Mouse (Mus musculus) midbrain, embryonic 14.5 days (tissue): ENCODE data around the gene Jpt1. TPM values are rescaled to one million over a fixed set of nuclear protein-coding genes. Genes with fewer than 3 reads are reported as not detected.

ENCODE experiments used
- ATAC-seq: fragments of 200-750 bp; cut with Nextera tagmentation; 2 replicates; pipeline ENCODE4 v1.8.0; 2017; ENCODE audit warnings: moderate number of reproducible peaks, moderate library complexity; ENCODE audit not compliant: low FRiP score, low TSS enrichment
- DNase-seq: peaks from one replicate; pipeline ENCODE4 v3.0.0-alpha.2; 2015
- H3K27ac ChIP-seq: fragments of 300-500 bp; sonication (generic); replicated peaks from 2 replicates; pipeline ENCODE4 v1.5.1; 2014; ENCODE audit warnings: mild to moderate bottlenecking, low read depth, low read length, moderate library complexity
- H3K27me3 ChIP-seq: fragments of 300-500 bp; sonication (generic); 2 replicates; pipeline ENCODE4 v1.6.1; 2014; ENCODE audit warnings: low read length, control low read depth, mixed read lengths; ENCODE audit not compliant: control insufficient read depth, insufficient read depth
- H3K36me3 ChIP-seq: fragments of 300-500 bp; sonication (generic); 2 replicates; pipeline ENCODE4 v1.6.1; 2014; ENCODE audit warnings: low read length, control low read depth; ENCODE audit not compliant: control insufficient read depth, insufficient read depth
- H3K4me1 ChIP-seq: fragments of 300-500 bp; sonication (generic); 2 replicates; pipeline ENCODE4 v1.6.1; 2014; ENCODE audit warnings: mild to moderate bottlenecking, antibody characterized with exemption, low read length, control low read depth; ENCODE audit not compliant: control insufficient read depth, insufficient read depth
- H3K4me2 ChIP-seq: fragments of 300-500 bp; sonication (generic); 2 replicates; pipeline ENCODE4 v1.6.1; 2014; ENCODE audit warnings: mild to moderate bottlenecking, low read length, moderate library complexity
- H3K4me3 ChIP-seq: fragments of 300-500 bp; sonication (generic); replicated peaks from 2 replicates; pipeline ENCODE4 v1.5.1; 2014; ENCODE audit warnings: low read depth, low read length
- H3K9ac ChIP-seq: fragments of 300-500 bp; sonication (generic); replicated peaks from 2 replicates; pipeline ENCODE4 v1.6.1; 2014; ENCODE audit warnings: mild to moderate bottlenecking, low read length, moderate library complexity
- H3K9me3 ChIP-seq: fragments of 300-500 bp; sonication (generic); 2 replicates; pipeline ENCODE4 v1.6.1; 2016; ENCODE audit warnings: low read length, control low read depth, mixed read lengths; ENCODE audit not compliant: control insufficient read depth
- WGBS: fragments of 180-500 bp; shearing (Covaris S2); extraction: QIAGEN DNeasy Blood & Tissue Kit; methylation state at CpG from one replicate; pipeline ENCODE4 v1.1.7; 2014; 5-methylcytosine and 5-hydroxymethylcytosine counted together
- polyA plus RNA-seq: library from polyadenylated mRNA; unstranded; fragments of >200 nt; fragmentation: Nextera tagmentation; extraction: Ambion mirVana; gene quantifications from 2 replicates; pipeline ENCODE4 v1.2.1, GENCODE M21; 2014

The Jpt1 gene
- polyA plus RNA-seq, 1 experiment from 2014 or later = 1,631 TPM

DNA sequence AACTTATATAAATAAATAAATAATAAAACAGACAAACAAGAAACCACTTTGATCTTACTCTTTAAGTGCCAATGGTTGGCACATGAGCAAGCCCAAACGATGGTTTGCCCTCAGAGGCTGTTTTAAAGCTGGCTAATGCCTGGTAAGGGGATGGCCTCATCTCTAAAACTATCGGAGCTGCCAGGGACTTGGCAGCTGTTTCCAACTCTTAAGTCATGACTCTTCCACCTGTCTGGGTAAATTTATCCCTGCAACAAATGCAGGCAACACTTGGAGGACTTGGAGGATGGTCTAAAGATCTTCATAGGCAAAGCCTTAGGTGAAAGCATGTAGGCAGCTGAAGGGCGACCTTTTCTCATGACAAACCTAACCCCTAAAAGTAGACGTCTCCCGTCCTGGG, 2.8 kb upstream of the Jpt1 start:
- H3K27me3 ChIP-seq = no peaks in the 10 kb centered on the region
- 86% methylated on average over 5 of the region's 5 CpGs for WGBS
- H3K4me2 ChIP-seq = no peak overlapping the region
- no peak overlapping the region for H3K4me3 ChIP-seq
- no peak overlapping the region for H3K27ac ChIP-seq
- no peak for DNase-seq
- H3K9ac ChIP-seq = no peak overlapping the region
- ATAC-seq = no peak
- no peaks in the 10 kb centered on the region for H3K9me3 ChIP-seq
- peaks cover under 1% of the 10 kb centered on the region; the same call in 1 of the 2 replicates for H3K36me3 ChIP-seq
- no peaks in the 10 kb centered on the region for H3K4me1 ChIP-seq

- H3K27me3 ChIP-seq = no peaks in the 10 kb centered on the region
- no peaks in the 10 kb centered on the region for H3K36me3 ChIP-seq
- DNase-seq (no peak), ATAC-seq (no peak)
- H3K4me3 ChIP-seq = no peak overlapping the region
- no peak overlapping the region for H3K4me2 ChIP-seq
- no peak overlapping the region for H3K9ac ChIP-seq
- H3K27ac ChIP-seq = no peak overlapping the region
- no peaks in the 10 kb centered on the region for H3K9me3 ChIP-seq
- peaks cover 15% of the 10 kb centered on the region for H3K4me1 ChIP-seq
- 71% methylated on average over 6 of the region's 6 CpGs for WGBS
Measured at GRCm38 (mm10) chr11:115515021-115515420, 834 bp upstream of the Jpt1 start.

- peak overlapping the region; percentile 78 for H3K27ac ChIP-seq
- H3K4me3 ChIP-seq = peak overlapping the region; percentile 72
- ATAC-seq (peak; percentile 68), DNase-seq (peak; percentile 76)
- WGBS = under 1% methylated on average over 57 of the region's 57 CpGs
- H3K4me1 ChIP-seq = peaks cover 25% of the 10 kb centered on the region
- H3K4me2 ChIP-seq = peak overlapping the region; percentile 79
- H3K9ac ChIP-seq = peak overlapping the region; percentile 93
- 0 out of 2 replicates have a peak, but pooled peaks cover 3% of the 10 kb centered on the region for H3K36me3 ChIP-seq
- no peaks in the 10 kb centered on the region for H3K27me3 ChIP-seq
- H3K9me3 ChIP-seq = no peaks in the 10 kb centered on the region
Measured at GRCm38 (mm10) chr11:115513271-115514237, 633 bp downstream of the Jpt1 start.

GRCm38 (mm10) chr11:115512407-115513183, 1.6 kb downstream of the Jpt1 start:
- WGBS = 6% methylated on average over 8 of the region's 8 CpGs
- H3K27ac ChIP-seq = peak overlapping the region; percentile 78
- 0 out of 2 replicates have a peak, but pooled peaks cover 3% of the 10 kb centered on the region for H3K36me3 ChIP-seq
- H3K4me3 ChIP-seq = peak overlapping the region; percentile 72
- H3K4me2 ChIP-seq = peak overlapping the region; percentile 79
- H3K9me3 ChIP-seq = no peaks in the 10 kb centered on the region
- no peaks in the 10 kb centered on the region for H3K27me3 ChIP-seq
- DNase-seq (peak; percentile 51), ATAC-seq (no peak)
- H3K4me1 ChIP-seq = peaks cover 34% of the 10 kb centered on the region
- peak overlapping the region; percentile 93 for H3K9ac ChIP-seq

DNA sequence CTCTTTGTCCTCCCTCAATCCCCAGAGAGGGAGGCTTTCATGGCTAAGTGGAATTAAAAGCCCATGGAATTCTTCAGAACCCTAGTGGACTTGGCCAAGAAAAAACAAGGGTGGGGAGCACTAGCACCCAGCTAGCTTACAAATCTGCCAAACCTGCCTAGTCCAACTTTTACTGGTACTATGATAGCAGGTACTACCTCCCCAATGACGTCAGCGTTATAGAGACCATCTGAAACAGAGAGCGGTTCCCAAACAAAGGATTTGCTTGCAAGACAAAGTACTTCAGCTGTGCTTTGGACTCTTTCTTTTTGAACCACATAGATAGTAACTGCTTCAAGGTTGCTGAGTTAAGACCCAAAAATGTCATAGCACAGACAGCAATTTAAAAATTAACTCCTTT, 2.2 kb downstream of the Jpt1 start:
- no peak for ATAC-seq
- 10% methylated on average over 3 of the region's 3 CpGs for WGBS
- H3K4me1 ChIP-seq = peaks cover 40% of the 10 kb centered on the region
- H3K4me2 ChIP-seq = peak overlapping the region; percentile 79
- H3K4me3 ChIP-seq = peak overlapping the region; percentile 72
- no peaks in the 10 kb centered on the region for H3K27me3 ChIP-seq
- peak; percentile 78 for DNase-seq
- H3K9ac ChIP-seq = peak overlapping the region; percentile 93
- no peaks in the 10 kb centered on the region for H3K9me3 ChIP-seq
- H3K27ac ChIP-seq = peak overlapping the region; percentile 78
- H3K36me3 ChIP-seq = 0 out of 2 replicates have a peak, but pooled peaks cover 3% of the 10 kb centered on the region

- no peak for DNase-seq
- Histone ChIP-seq H3K27me3 (no peaks in the 10 kb centered on the region), H3K4me3 (peak overlapping the region; percentile 72), H3K9me3 (no peaks in the 10 kb centered on the region), H3K27ac (no peak overlapping the region), H3K36me3 (0 out of 2 replicates have a peak, but pooled peaks cover 7% of the 10 kb centered on the region), H3K9ac (peak overlapping the region; percentile 93), H3K4me1 (peaks cover 46% of the 10 kb centered on the region), H3K4me2 (peak overlapping the region; percentile 79)
- ATAC-seq = no peak
- WGBS = 52% methylated on average over 2 of the region's 2 CpGs
Measured at GRCm38 (mm10) chr11:115511121-115511520, 3.1 kb downstream of the Jpt1 start.

DNA sequence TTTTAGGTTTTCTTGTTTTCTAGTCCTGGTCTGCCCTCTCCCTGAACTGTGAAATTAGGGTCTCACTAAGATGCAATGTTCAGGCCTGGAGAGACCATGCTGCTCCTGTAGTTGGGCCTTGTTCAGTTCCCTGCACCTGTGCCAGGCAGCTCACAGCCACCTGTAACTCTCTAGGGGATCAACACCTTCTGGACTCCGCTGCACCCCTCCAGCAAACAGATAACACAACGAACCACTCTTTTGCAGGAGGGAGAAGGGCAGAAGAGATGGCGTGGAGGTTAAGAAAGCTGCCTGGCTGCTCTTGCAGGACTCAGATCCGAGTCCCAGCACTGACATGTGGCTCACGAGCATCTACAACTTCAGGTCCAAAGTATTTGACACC, 3.7 kb downstream of the Jpt1 start:
- Histone ChIP-seq H3K9me3 (no peaks in the 10 kb centered on the region), H3K4me1 (peaks cover 47% of the 10 kb centered on the region), H3K27ac (no peak overlapping the region), H3K27me3 (no peaks in the 10 kb centered on the region), H3K36me3 (0 out of 2 replicates have a peak, but pooled peaks cover 7% of the 10 kb centered on the region), H3K4me3 (peak overlapping the region; percentile 72), H3K4me2 (peak overlapping the region; percentile 79), H3K9ac (peak overlapping the region; percentile 37)
- no peak for ATAC-seq
- no peak for DNase-seq
- WGBS = 46% methylated on average over 5 of the region's 5 CpGs

DNA sequence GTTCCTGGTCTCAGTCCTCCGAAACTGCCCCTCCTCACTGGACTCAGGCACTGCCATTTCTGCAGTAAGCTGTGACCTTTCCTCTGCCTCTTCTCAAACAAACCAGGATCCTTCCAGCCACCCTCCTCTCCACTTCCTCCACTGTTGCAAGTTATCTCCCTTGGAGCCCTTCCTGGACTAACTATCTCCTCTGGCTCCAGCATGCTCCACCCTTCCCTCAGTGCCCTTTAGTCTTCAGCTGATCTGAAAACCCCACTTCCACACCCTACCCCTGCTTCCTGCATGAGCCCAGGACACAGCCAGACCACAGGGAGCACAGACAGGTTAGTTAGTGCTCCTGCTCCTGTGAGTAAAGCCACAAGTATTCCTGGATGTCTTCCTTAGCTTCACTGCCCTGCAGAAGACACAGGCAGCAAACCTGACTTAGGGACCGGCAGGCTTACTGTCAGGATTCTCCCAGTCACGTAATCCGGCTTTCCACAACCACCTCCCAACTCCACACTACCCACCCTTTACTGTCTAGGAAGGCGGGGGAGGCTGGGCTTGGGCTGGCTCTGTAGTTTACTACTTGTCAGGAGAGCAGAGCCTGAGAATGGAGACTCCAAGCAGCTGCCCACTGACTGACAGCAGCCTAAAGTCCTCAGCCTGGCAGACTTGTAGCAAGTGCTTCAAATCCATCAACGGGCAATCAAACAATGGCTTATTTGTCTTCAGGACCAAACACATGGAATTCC, 4.2 kb downstream of the Jpt1 start:
- Histone ChIP-seq H3K27ac (0 out of 2 replicates have a peak overlapping the region, but pooled peaks have one; percentile 32), H3K4me2 (peak overlapping the region; percentile 79), H3K9ac (peak overlapping the region; percentile 37; the same call in 1 of the 2 replicates), H3K27me3 (no peaks in the 10 kb centered on the region), H3K36me3 (0 out of 2 replicates have a peak, but pooled peaks cover 10% of the 10 kb centered on the region), H3K4me1 (peaks cover 47% of the 10 kb centered on the region), H3K9me3 (no peaks in the 10 kb centered on the region), H3K4me3 (peak overlapping the region; percentile 72)
- DNase-seq = peak; percentile 44
- WGBS = 33% methylated on average over 6 of the region's 6 CpGs
- ATAC-seq = no peak
